Mouse (Mus musculus): ENCODE data around the gene Scgb1b20. TPM values are rescaled to one million over a fixed set of nuclear protein-coding genes. Genes with fewer than 3 reads are reported as not detected.
"Not testable (repeated sequence)": the region's sequence is repeated elsewhere in the genome, so short reads cannot be mapped to it uniquely, and the experiment has no call there.

Scgb1b20 gene
- not detected in 2 replicates for polyA plus RNA-seq (2015; fragmentation: Nextera tagmentation; extraction: Ambion mirVana)

DNA sequence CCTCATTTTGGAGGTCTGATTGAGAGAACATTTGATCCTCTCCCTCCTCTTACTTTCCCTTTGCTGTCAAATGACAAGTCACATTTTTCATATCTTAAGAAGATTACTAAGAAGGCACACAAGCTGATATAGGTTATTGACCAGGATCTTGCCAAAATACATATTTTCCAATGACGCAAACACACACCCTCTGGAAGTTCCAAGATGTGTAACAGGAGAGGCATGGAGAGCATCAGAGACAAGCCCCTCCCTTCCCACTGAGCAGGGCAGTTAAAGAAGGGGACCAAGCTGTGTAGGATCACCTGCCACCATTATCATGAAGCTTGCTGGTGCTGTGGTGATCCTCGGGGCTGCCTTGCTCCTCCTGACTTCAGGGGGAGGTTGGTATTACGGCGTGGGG is at the start of gene Scgb1b20:
Scgb1b20 (plus strand) TSS at position 301 of the 400 bp plus-strand sequence.
- not testable (repeated sequence) for H3K9ac ChIP-seq; H3K27ac ChIP-seq; H3K4me3 ChIP-seq; H3K36me3 ChIP-seq; H3K27me3 ChIP-seq; ATAC-seq (ENCODE audit: borderline replicate concordance, extremely low read depth, low FRiP score, low TSS enrichment); H3K4me1 ChIP-seq; H3K4me2 ChIP-seq; H3K9me3 ChIP-seq
- 80% methylated on average over 4 of the region's 4 CpGs for WGBS

DNA sequence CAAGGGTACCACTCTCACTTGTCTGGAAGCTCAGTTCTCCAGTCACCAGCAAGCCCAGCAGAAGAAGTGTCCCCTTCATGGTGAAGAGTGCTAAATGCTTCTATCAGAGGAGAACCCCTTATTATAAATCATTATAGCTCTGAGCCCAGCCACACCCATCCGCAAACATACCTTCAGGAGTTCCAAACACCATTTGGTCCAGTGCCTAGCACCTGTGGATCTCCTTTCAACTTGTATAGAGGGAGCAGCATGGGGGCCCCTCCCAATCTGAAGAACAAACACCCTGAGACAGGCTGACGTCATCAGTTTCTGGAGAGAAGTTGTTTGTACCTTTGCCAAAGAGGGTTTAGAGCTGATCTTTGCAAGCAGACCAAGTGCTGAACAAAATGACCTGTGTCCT is 6.8 kb upstream of the Scgb1b20 start, which contains the start of gene Scgb2b20:
Scgb2b20 (minus strand) TSS at position 101 of the 400 bp plus-strand sequence.
- not testable (repeated sequence) for H3K27ac ChIP-seq; H3K4me2 ChIP-seq; H3K27me3 ChIP-seq; ATAC-seq (ENCODE audit: borderline replicate concordance, extremely low read depth, low FRiP score, low TSS enrichment); H3K4me1 ChIP-seq; H3K9ac ChIP-seq; H3K4me3 ChIP-seq; H3K9me3 ChIP-seq; H3K36me3 ChIP-seq
- WGBS = 81% methylated on average over 2 of the region's 2 CpGs

DNA sequence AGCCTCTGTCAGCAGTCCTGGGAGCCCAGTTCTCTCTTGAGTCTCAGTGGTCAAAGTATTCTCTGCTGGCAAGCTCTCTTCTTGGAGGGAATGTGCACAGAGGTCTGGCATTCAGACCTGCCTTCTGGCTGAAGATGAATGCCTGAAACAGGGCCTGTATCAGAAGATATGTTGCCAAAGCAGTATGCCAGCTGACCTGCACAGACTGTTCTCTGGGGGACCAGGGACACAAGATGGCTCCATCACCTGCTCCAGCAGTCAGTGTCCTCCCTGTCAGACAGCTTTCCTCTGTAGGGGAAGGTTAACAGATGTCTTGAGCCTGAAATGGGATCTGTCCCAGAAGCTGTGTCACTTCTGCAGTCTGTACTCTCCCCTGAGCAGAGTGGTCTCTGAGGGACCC is 26.7 kb downstream of the Scgb1b20 start:
- not testable (repeated sequence) for H3K4me3 ChIP-seq; H3K36me3 ChIP-seq; H3K27me3 ChIP-seq; H3K9me3 ChIP-seq; ATAC-seq (ENCODE audit: borderline replicate concordance, extremely low read depth, low FRiP score, low TSS enrichment); H3K27ac ChIP-seq; H3K4me1 ChIP-seq; H3K4me2 ChIP-seq; H3K9ac ChIP-seq

DNA sequence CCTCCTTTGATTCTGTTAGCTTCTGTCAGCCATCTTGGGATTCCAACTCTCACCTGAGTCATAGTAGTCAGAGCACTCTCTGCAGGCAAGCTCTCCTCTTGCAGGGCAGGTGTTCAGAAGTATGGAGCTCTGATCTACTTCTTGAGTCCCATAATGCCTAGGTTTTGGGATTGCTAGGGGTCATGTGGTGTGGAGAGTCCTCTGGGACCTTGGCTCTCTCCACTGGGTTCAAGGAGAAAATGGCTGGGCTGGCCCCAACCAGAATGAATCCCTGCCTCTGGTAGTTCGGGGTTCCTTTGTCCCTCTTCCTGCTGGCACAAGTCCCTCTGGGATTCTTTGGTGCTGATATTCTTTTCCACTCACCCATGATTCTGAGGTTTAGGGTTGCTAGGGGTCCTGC is 28.6 kb downstream of the Scgb1b20 start:
- H3K36me3 ChIP-seq = no peaks in the 10 kb centered on the region
- no peak for ATAC-seq (ENCODE audit: borderline replicate concordance, extremely low read depth, low FRiP score, low TSS enrichment)
- no peak overlapping the region for H3K9ac ChIP-seq
- H3K4me3 ChIP-seq = no peak overlapping the region
- H3K4me1 ChIP-seq = no peaks in the 10 kb centered on the region
- 90% methylated on average over 1 of the region's 1 CpGs for WGBS
- no peaks in the 10 kb centered on the region for H3K27me3 ChIP-seq
- H3K9me3 ChIP-seq = no peaks in the 10 kb centered on the region; the same call in 1 of the 2 replicates
- H3K27ac ChIP-seq = no peak overlapping the region
- H3K4me2 ChIP-seq = no peak overlapping the region

DNA sequence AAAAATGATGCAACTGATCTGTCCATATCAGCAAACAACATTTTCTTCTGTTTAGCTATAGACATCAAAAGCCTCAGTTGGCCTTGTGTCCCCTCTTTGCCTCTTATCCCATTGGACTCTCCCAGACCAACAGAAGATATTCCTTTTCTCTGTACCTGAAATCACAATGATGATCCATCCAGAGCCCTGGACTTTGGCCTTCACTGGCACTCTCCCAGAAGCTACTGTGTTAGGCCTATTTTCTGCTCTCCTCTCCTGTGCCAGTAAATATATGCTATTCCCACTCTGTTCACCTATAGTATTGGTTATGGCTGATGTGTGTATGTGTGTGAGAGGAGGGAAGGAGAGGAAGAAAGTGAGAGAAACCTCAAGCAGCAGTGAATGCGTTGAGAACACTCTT is 36.6 kb downstream of the Scgb1b20 start:
- H3K4me2 ChIP-seq; H3K27ac ChIP-seq; H3K4me1 ChIP-seq; H3K9ac ChIP-seq; ATAC-seq (ENCODE audit: borderline replicate concordance, extremely low read depth, low FRiP score, low TSS enrichment); H3K9me3 ChIP-seq; H3K27me3 ChIP-seq; H3K36me3 ChIP-seq; H3K4me3 ChIP-seq: not testable (repeated sequence)
- WGBS = 38% methylated on average over 1 of the region's 1 CpGs

Other genes starting within 250 kb of the Scgb1b20 start
- gene Scgb2b18, start 199.4 kb upstream of the Scgb1b20 start, polyA plus RNA-seq (2015; fragmentation: Nextera tagmentation; extraction: Ambion mirVana) = not detected in 2 replicates
- not detected in 2 replicates for gene Scgb1b18, start 187.7 kb upstream of the Scgb1b20 start, polyA plus RNA-seq (2015; fragmentation: Nextera tagmentation; extraction: Ambion mirVana)
- not detected in 2 replicates for gene Scgb2b19, start 92.9 kb upstream of the Scgb1b20 start, polyA plus RNA-seq (2015; fragmentation: Nextera tagmentation; extraction: Ambion mirVana)
- gene Scgb1b19, start 85.9 kb upstream of the Scgb1b20 start, polyA plus RNA-seq (2015; fragmentation: Nextera tagmentation; extraction: Ambion mirVana) = not detected in 2 replicates
- gene Scgb2b20, start 6.9 kb upstream of the Scgb1b20 start, polyA plus RNA-seq (2015; fragmentation: Nextera tagmentation; extraction: Ambion mirVana) = not detected in 2 replicates
- gene Scgb2b21, start 147.2 kb downstream of the Scgb1b20 start, polyA plus RNA-seq (2015; fragmentation: Nextera tagmentation; extraction: Ambion mirVana) = not detected in 2 replicates